Mouse (Mus musculus) gastrocnemius, adult 2 months (tissue): Measurements from ENCODE around the gene Yif1a. TPM values are rescaled to one million over a fixed set of nuclear protein-coding genes. Genes with fewer than 3 reads are reported as not detected.

Source experiments
- DNase-seq: peaks from one replicate; pipeline ENCODE4 v3.0.0; 2022
- H3K27ac ChIP-seq: fragments of 200-600 bp; 2 replicates; pipeline ENCODE4 v1.8.1; 2022; ENCODE audit warnings: mild to moderate bottlenecking
- H3K4me3 ChIP-seq: fragments of 200-600 bp; 2 replicates; pipeline ENCODE4 v1.8.1; 2022; ENCODE audit warnings: mild to moderate bottlenecking, moderate library complexity
- CTCF ChIP-seq: fragments of 200-600 bp; IDR thresholded peaks from 2 replicates; pipeline ENCODE4 v1.8.1; 2022; ENCODE audit warnings: antibody characterized with exemption, mild to moderate bottlenecking, moderate library complexity
- intact Hi-C: fragments of 180-260 bp; cut with DNase I; formaldehyde crosslinking; loops from one replicate; pipeline ENCODE4 v1.15.1; 2025
- total RNA-seq, 2 experiments: library from RNA; stranded (reverse); gene quantifications; 2 replicates each; pipeline ENCODE4 v1.2.3; 2021

Gene Yif1a
- total RNA-seq, 2 experiments from 2014 or later, result 41.2 to 53.8 TPM

DNA sequence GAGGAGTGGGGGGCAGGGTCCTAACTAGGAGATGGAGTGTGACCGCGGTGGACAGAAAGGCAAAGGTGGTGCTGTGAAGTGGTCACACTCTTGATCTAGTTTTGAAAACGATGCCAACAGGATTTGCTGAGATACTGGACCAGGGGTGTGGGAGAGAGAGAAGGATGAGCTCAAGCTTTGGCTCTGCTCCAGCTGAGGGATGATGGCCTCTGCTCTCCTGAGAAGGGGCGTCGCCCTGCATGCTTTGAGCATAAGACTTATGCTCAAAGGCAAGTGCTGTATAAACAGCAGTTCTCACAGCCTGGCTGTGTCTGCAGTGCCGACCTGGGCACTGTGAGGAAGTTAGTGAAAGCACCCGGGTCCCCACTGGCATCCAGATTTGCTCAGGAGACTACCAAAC lies 23.2 kb upstream of the Yif1a start:
- DNase-seq, result peak; percentile 77
- TF ChIP-seq CTCF, result no peak
- intact Hi-C loops, result no loop called here
- no peak overlapping the region for H3K4me3 ChIP-seq
- peak overlapping the region; percentile 81 for H3K27ac ChIP-seq

DNA sequence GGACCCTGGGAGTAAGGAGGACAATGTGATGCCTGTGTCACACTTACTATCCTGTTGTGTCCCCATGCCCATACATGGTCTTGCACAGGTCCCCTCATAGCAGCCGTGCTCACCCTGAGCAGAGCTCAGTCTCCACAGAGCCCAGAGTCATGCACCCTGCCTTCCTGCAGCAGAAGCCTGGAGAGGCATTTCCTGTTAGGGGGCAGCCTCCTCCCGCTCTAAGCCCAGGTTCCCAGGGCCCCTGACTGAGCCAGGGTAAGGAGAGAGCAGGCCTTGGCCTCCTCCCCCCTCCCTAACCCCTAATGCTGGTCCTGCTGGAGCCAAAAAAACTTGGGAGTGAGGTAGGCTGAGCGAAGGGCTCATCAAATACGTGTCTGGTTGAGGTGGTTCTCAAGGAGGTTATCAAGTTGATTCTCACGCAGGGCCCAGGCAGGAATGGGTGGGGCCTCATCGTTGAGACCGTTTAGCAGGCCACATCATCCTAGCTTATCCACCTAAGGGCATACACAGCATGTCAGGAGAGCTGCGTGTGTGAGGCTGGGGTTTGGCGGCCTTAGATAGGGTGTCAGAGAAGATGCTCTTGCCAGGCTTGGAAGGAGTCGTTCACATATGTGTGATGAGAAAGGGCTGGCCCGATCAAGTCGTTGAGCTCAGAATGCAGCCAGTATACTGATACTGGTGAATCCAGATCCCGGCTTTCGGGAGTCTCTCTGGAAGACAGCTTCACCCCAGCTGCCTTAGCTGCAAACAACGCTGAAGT lies 21.1 kb upstream of the Yif1a start:
- no peak for DNase-seq

DNA sequence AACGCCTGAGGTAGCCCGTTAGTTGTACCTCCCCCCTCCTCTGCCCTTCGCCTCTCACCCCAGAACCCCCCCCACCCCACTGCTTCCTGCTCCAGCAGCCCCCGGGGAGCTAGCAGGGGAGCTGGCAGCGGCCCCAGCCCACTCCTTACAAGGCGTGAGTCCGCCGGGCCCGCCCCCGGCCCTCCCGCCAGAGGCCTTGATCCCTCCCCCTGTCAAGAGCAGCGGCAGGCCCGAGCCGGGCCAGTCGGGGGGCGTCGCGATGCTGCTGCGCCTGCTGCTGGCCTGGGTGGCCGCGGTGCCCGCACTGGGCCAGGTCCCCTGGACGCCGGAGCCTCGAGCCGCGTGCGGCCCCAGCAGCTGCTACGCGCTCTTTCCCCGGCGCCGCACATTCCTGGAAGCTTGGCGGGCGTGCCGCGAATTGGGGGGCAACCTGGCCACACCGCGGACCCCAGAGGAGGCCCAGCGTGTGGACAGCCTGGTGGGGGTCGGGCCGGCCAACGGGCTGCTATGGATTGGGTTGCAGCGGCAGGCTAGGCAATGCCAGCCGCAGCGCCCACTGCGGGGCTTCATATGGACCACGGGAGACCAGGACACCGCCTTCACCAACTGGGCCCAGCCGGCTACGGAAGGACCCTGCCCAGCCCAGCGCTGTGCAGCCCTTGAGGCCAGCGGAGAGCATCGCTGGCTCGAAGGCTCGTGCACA lies 20.3 kb upstream of the Yif1a start, which contains the start of gene Cd248:
Cd248 (plus strand) TSS at position 212 of the 703 bp plus-strand sequence.
- intact Hi-C loops, result no loop called here
- peak within 1 kb of the TSS; percentile 81 for H3K27ac ChIP-seq
- peak within 1 kb of the TSS; percentile 76 for H3K4me3 ChIP-seq
- TF ChIP-seq CTCF, result no peak
- peak; percentile 92 for DNase-seq

More for the DNA sequence above, 21.1 kb upstream of the Yif1a start:
- Histone ChIP-seq H3K4me3 (peak overlapping the region; percentile 76), H3K27ac (peak overlapping the region; percentile 81)
- no peak for TF ChIP-seq CTCF
- intact Hi-C loops, result no loop called here

DNA sequence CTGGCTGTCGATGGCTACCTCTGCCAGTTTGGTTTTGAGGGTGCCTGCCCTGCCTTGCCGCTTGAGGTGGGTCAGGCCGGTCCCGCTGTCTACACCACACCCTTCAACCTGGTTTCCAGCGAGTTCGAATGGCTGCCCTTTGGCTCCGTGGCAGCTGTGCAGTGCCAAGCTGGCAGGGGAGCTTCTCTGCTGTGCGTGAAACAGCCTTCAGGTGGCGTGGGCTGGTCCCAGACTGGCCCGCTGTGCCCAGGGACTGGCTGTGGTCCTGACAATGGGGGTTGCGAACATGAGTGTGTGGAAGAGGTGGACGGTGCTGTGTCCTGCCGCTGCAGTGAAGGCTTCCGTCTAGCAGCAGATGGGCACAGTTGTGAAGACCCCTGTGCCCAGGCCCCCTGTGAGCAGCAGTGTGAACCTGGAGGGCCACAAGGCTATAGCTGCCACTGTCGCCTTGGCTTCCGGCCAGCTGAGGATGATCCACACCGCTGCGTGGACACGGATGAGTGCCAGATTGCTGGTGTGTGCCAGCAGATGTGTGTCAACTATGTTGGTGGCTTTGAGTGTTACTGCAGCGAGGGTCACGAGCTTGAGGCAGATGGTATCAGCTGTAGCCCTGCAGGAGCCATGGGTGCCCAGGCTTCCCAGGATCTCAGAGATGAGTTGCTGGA lies 19.6 kb upstream of the Yif1a start:
- no peak for DNase-seq
- Histone ChIP-seq H3K4me3 (peak overlapping the region; percentile 76), H3K27ac (peak overlapping the region; percentile 81)
- TF ChIP-seq CTCF, result no peak
- intact Hi-C loops, result no loop called here

DNA sequence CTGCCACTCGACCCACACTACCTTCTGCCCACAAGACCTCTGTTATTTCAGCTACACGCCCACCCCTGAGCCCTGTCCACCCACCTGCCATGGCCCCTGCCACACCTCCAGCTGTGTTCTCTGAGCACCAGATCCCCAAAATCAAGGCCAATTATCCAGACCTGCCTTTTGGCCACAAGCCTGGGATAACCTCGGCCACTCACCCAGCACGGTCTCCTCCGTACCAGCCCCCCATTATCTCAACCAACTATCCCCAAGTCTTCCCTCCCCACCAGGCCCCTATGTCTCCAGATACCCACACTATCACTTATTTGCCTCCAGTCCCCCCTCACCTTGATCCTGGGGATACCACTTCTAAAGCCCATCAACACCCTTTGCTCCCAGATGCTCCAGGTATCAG lies 18.9 kb upstream of the Yif1a start:
- no peak for DNase-seq
- intact Hi-C loops, result no loop called here
- Histone ChIP-seq H3K4me3 (peak overlapping the region; percentile 76), H3K27ac (peak overlapping the region; percentile 81; the same call in 1 of the 2 replicates)
- no peak for TF ChIP-seq CTCF

DNA sequence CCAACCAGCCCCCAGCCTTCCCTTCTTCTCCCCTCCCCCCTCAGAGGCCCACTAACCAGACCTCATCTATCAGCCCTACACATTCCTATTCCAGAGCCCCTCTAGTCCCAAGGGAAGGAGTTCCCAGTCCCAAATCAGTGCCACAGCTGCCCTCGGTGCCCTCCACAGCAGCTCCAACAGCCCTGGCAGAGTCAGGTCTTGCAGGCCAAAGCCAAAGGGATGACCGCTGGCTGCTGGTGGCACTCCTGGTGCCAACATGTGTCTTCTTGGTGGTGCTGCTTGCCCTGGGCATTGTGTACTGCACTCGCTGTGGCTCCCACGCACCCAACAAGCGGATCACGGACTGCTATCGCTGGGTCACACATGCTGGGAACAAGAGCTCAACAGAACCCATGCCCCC lies 18.4 kb upstream of the Yif1a start:
- no peak for TF ChIP-seq CTCF
- no peak for DNase-seq
- peak overlapping the region; percentile 76 for H3K4me3 ChIP-seq
- intact Hi-C loops, result loop anchor here (5.0 kb wide), 1 partner anchor 53 kb away; no protein-coding TSS in a partner anchor
- H3K27ac ChIP-seq, result peak overlapping the region; percentile 80

DNA sequence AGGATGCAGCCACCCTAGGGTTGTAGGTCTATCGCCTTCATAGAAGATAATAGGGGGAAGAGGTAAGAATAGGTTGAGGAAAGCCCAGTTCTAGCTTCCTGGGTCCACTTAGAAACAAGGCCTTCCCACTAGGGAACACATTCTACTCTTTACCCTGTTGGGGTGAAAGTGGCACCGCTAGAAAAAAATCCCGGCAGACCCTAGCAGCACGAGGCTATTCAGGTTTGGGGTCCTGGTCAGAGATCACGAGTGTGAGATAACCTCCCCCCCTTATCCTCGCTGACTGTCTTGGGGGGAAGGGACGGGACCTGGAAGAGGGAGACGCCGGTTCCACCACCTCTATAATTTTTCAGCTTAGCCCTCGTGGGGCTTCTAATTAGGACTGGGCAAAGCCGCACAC lies 17.3 kb upstream of the Yif1a start:
- H3K27ac ChIP-seq, result peak overlapping the region; percentile 80
- no peak for DNase-seq
- H3K4me3 ChIP-seq, result peak overlapping the region; percentile 76
- no peak for TF ChIP-seq CTCF
- intact Hi-C loops, result loop anchor here (5.0 kb wide), 1 partner anchor 54 kb away; no protein-coding TSS in a partner anchor

DNA sequence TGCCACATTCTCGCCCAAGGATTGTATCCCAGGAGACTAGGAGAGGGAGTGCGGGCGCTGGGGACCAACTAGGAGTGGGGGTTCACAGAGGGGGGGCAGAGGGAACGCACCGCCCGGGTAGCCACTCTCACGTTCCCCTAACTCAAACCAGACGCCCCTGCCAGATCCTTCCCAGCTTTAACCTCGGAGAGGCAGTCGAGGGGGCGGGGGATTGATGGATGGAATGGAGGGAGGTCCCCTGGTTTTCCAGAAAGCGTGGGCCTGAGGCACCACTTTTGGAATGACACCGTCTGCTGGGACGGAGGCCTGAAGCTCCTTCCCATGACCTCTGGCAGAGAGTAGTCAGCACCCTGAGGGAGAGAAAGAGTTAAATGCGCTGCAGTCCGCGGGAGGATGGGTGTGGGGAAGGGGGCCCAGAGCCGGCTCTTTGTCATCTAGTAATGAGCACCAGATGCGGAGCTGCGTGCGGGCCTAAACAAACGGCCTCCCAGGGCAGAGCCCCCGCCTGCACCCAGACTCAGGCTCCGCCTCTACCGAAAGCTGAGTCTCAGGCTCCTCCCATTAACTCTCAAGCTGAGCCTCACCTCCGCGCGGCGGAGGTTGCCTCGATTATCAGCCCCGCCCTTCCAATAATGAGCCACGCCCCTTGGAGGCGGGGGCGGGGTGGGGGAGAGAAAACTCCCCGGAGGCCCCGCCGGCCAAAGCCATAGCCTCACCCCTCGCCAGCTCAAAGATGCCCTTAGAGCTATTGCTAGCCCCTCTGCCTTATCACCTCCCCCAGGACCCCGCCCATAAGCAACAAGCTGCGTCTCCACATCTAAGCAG lies 16.6 kb upstream of the Yif1a start:
- no peak for TF ChIP-seq CTCF
- intact Hi-C loops, result loop anchor here (5.0 kb wide), 1 partner anchor 54 kb away; no protein-coding TSS in a partner anchor
- H3K27ac ChIP-seq, result peak overlapping the region; percentile 80
- peak overlapping the region; percentile 76 for H3K4me3 ChIP-seq
- peak; percentile 84 for DNase-seq

DNA sequence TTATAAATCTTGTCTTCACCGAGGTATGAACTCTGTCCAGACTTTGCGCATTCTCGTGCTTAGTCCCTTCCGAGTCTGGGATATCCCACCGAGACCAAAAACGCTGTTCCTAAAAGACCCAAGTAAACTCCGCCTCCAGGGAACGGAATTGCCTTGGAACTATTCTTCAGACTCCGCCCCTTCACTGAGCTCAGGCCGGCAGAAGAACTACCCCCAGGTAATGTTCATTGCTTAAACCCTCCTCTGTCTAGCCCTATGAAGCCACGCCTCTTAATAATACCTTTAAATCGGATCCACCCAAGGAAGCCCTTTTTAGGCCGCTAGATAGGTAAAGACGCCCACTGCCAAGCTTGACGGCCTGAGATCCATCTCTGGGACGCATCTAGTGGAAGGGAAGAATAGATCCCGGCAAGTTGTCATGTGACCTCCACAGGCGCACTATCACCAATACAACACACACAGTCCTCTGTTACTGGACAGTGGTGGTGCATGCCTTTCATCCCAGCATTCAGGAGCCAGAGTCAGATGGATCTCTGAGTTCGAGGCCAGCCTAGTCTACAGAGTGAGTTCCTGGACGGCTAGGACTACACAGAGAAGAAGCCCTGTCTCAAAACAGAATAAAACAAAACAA lies 15.8 kb upstream of the Yif1a start:
- TF ChIP-seq CTCF, result no peak
- Histone ChIP-seq H3K4me3 (peak overlapping the region; percentile 76), H3K27ac (peak overlapping the region; percentile 80)
- DNase-seq, result no peak
- intact Hi-C loops, result loop anchor here (1.0 to 5.0 kb wide), 2 partner anchors 16 to 55 kb away; no protein-coding TSS in a partner anchor

DNA sequence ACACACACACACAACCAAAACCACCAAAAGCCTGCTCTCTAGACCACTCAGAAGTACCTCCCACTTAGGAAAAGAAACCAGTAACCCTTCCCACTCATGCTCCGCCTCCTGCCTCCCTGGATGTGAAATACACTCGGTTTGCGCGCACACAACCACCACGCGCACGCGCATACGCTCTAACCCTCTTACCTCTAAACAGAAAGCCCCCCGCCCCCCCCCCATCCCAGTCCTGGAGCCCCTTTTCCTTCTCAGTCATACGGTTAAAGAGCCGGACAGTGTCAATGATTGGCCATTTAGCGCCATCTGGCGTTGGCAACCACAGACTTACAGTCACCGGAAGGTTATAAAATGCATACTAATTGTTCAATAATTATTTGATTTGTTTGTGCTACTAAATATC lies 15.3 kb upstream of the Yif1a start:
- peak overlapping the region; percentile 80; the same call in 1 of the 2 replicates for H3K27ac ChIP-seq
- intact Hi-C loops, result loop anchor here (1.0 to 5.0 kb wide), 2 partner anchors 17 to 56 kb away; no protein-coding TSS in a partner anchor
- peak; percentile 70 for TF ChIP-seq CTCF
- peak; percentile 69 for DNase-seq
- peak overlapping the region; percentile 76 for H3K4me3 ChIP-seq

DNA sequence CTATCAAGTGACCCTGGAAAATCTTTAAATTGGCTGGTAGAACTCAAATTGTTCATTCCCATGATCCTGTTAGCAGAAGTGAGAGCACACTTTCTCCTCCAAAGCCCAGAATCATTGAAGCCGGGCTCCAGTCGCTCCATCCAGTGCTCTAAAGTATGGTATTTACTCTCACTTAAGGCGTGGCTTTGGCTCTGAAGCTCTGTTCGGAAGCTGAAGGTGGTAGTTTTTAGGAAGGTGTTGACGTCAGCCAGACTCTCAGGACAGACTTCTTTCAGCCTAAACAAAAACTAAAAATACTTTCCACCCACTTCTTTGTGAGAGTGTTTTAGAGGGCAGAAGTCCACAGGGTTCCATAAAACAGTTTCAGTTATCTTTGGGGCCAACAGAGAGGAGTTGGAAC lies 14.8 kb upstream of the Yif1a start:
- no peak for TF ChIP-seq CTCF
- Histone ChIP-seq H3K4me3 (no peak overlapping the region), H3K27ac (no peak overlapping the region)
- no peak for DNase-seq
- intact Hi-C loops, result loop anchor here (1.0 to 5.0 kb wide), 2 partner anchors 17 to 56 kb away; no protein-coding TSS in a partner anchor
